ENCODE assay signal across 18 mouse cellular contexts in genomic region chr13:35420076-35420475, GRCm38 (mm10).
"Had no signal": no experiment of that assay in that cellular context is flagged by ENCODE, and none has a peak within 500 bp of the region (broad histone marks: within the 10 kb centered on the region; RNA-seq: fewer than 3 reads in every experiment).

No protein-coding gene starts in this region.

- DNase-seq: gastrocnemius, adult 2 months; gastrocnemius, postnatal 10 days; gastrocnemius, postnatal 25 days; heart, adult 11 months; heart, adult 2 months; heart, postnatal 14 days; heart, postnatal 36 days; kidney, adult 11 months; kidney, adult 2 months; kidney, adult 9 months; kidney, postnatal 14 days; kidney, postnatal 36 days; layer of hippocampus, adult 9-11 months; layer of hippocampus, postnatal 36 days; left cerebral cortex, postnatal 4 days had no signal

- ATAC-seq: hindbrain, postnatal 0 days; intestine, embryonic 16.5 days; liver, embryonic 12.5 days had no signal
